Comparison of ENCODE assay signal across 26 mouse cellular contexts in the genomic region with DNA sequence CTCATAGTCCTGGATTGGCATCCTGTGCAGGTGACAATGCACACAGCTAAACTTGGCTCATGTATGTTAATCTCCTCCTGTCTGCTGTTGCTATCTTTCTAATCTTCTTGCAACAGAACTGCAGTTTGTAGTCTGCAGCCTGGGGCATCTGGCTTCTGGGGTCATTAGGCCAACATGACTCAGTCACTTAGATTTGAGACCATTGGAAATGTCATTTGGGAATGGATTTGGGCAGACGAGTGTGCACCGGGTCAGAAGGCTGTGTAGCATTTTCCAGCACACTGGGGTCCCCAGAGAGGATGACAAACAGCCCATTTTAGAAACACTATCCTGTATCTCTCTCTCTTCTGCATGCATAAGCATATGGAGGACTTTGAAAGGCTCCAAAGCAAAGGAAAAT.
DNase-seq lines count a peak whose midpoint lies in the region; ATAC-seq and TF ChIP-seq lines count a peak whose summit lies in the region.
"Had no signal": no experiment of that assay in that cellular context is flagged by ENCODE, and none has a peak within 500 bp of the region (broad histone marks: within the 10 kb centered on the region; RNA-seq: fewer than 3 reads in every experiment).

No protein-coding gene starts in this region.

- no peak overlapping the region for H3K4me3 ChIP-seq in gastrocnemius, adult 2 months
- H3K4me3 ChIP-seq in neural tube, embryonic 11.5 days (ENCODE audit: low read depth, low read length) = no peak overlapping the region
- H3K4me3 ChIP-seq in neural tube, embryonic 15.5 days (replicated peaks) = no peak overlapping the region
- H3K4me3 ChIP-seq: embryonic facial prominence, embryonic 12.5 days; midbrain, embryonic 10.5 days; midbrain, embryonic 15.5 days; neural tube, embryonic 12.5 days had no signal

- H3K36me3 ChIP-seq in neural tube, embryonic 11.5 days (ENCODE audit: control insufficient read depth, insufficient read depth, low read length) = no peaks in the 10 kb centered on the region
- H3K36me3 ChIP-seq in neural tube, embryonic 15.5 days = no peaks in the 10 kb centered on the region
- H3K36me3 ChIP-seq: embryonic facial prominence, embryonic 12.5 days; midbrain, embryonic 10.5 days; midbrain, embryonic 15.5 days; neural tube, embryonic 12.5 days had no signal

- no peaks in the 10 kb centered on the region for H3K9me3 ChIP-seq in neural tube, embryonic 11.5 days (ENCODE audit: control insufficient read depth, low read length)
- no peaks in the 10 kb centered on the region for H3K9me3 ChIP-seq in neural tube, embryonic 15.5 days (replicated peaks)
- H3K9me3 ChIP-seq: embryonic facial prominence, embryonic 12.5 days; midbrain, embryonic 10.5 days; midbrain, embryonic 15.5 days; neural tube, embryonic 12.5 days had no signal

- H3K4me1 ChIP-seq in neural tube, embryonic 11.5 days (ENCODE audit: control insufficient read depth, insufficient read depth, low read length) = peaks cover 9% of the 10 kb centered on the region
- peaks cover 35% of the 10 kb centered on the region for H3K4me1 ChIP-seq in neural tube, embryonic 15.5 days

- H3K27ac ChIP-seq in gastrocnemius, adult 2 months = no peak overlapping the region
- H3K27ac ChIP-seq in neural tube, embryonic 11.5 days (ENCODE audit: low read depth, low read length) = no peak overlapping the region
- H3K27ac ChIP-seq in neural tube, embryonic 15.5 days (replicated peaks) = no peak overlapping the region
- H3K27ac ChIP-seq: embryonic facial prominence, embryonic 12.5 days; liver, embryonic 14.5 days; midbrain, embryonic 10.5 days; midbrain, embryonic 15.5 days; neural tube, embryonic 12.5 days had no signal

- intact Hi-C loops in gastrocnemius, adult 2 months (cut with DNase I) = no loop called here

- no peak overlapping the region for H3K4me2 ChIP-seq in neural tube, embryonic 11.5 days (ENCODE audit: low read depth)
- no peak overlapping the region for H3K4me2 ChIP-seq in neural tube, embryonic 15.5 days
- H3K4me2 ChIP-seq: embryonic facial prominence, embryonic 12.5 days; heart, embryonic 11.5 days; lung, embryonic 14.5 days; midbrain, embryonic 15.5 days; neural tube, embryonic 12.5 days had no signal

- H3K9ac ChIP-seq in neural tube, embryonic 11.5 days (ENCODE audit: low read length) = no peak overlapping the region
- H3K9ac ChIP-seq in neural tube, embryonic 15.5 days (replicated peaks) = no peak overlapping the region
- H3K9ac ChIP-seq: embryonic facial prominence, embryonic 12.5 days; liver, embryonic 14.5 days; lung, embryonic 14.5 days; midbrain, embryonic 15.5 days; neural tube, embryonic 12.5 days had no signal

- DNase-seq in gastrocnemius, adult 2 months = peak; percentile 19
- no peak for DNase-seq in gastrocnemius, postnatal 25 days
- DNase-seq in neural tube, embryonic 11.5 days (ENCODE audit: low spot score) = peak; percentile 10
- peak; percentile 31 for DNase-seq in embryo, embryonic 10.5 days (ENCODE audit: low spot score)
- DNase-seq in cerebellum, adult 9-10 months = no peak
- DNase-seq in layer of hippocampus, adult 18-20 months (ENCODE audit: low spot score in 2 of 2) = no peak
- DNase-seq: adrenal gland, postnatal 10 days; cerebellum, adult 8-10 months; kidney, adult 8-10 months; kidney, postnatal 10 days; layer of hippocampus, adult 9-11 months; liver; lung, postnatal 14 days; thymus, adult 2 months; thymus, postnatal 36 days had no signal

- no peak for ATAC-seq in neural tube, embryonic 11.5 days (ENCODE audit: insufficient read depth, low FRiP score, low TSS enrichment)
- ATAC-seq in neural tube, embryonic 15.5 days (ENCODE audit: low FRiP score) = no peak
- ATAC-seq: CD4-positive, CD25-positive, alpha-beta regulatory T cell, adult 4 months; forebrain, embryonic 14.5 days; intestine, embryonic 16.5 days; midbrain, embryonic 15.5 days had no signal

- TF ChIP-seq CTCF in gastrocnemius, adult 2 months (IDR thresholded peaks at IDR 0.05) = no peak

- H3K27me3 ChIP-seq in neural tube, embryonic 11.5 days (ENCODE audit: control insufficient read depth, insufficient read depth, low read length) = no peaks in the 10 kb centered on the region
- no peaks in the 10 kb centered on the region for H3K27me3 ChIP-seq in neural tube, embryonic 15.5 days (replicated peaks)
- H3K27me3 ChIP-seq: embryonic facial prominence, embryonic 12.5 days; midbrain, embryonic 15.5 days; neural tube, embryonic 12.5 days had no signal

- 31% methylated on average over 2 of the region's 2 CpGs for WGBS in neural tube, embryonic 11.5 days
- WGBS in neural tube, embryonic 15.5 days = 51% methylated on average over 2 of the region's 2 CpGs

Comparison
In these comparisons a context has a peak if more than half of its experiments do, and no peak if none do; other contexts are left out.
1. DNase-seq: peak in gastrocnemius, adult 2 months (single experiment), neural tube, embryonic 11.5 days (single experiment) and embryo, embryonic 10.5 days (single experiment); none in gastrocnemius, postnatal 25 days (single experiment), cerebellum, adult 9-10 months (single experiment) and layer of hippocampus, adult 18-20 months (0 of 2).